Mouse (Mus musculus) urinary bladder, postnatal 4 days (tissue): ENCODE measurements around the gene Glt6d1.

ENCODE experiments used
- DNase-seq, 2 experiments: peaks; one replicate each; pipeline ENCODE4 v3.0.0; 2021 to 2022; ENCODE audit warnings: low spot score in 2 of 2

Gene Glt6d1

DNA sequence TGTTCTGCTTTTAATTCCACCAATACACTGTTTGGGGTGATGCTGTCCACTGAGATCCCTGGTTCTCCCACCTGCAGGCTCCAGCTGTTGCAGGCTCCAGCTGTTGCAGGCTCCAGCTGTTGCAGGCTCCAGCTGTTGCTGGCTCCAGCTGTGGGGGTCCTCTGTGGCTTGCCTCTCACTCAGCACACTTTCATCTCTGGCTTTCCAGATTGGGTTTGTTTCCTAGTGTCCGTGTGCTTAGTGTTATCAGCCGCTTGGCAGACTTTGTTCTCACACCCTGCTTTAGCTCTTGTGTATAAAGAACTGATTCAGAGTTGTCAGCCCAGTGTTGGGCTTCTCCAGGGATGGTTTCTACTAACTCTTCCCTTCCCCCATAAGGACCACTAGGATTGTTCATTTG, 18.0 kb downstream of the Glt6d1 start:
- no peak for DNase-seq

DNA sequence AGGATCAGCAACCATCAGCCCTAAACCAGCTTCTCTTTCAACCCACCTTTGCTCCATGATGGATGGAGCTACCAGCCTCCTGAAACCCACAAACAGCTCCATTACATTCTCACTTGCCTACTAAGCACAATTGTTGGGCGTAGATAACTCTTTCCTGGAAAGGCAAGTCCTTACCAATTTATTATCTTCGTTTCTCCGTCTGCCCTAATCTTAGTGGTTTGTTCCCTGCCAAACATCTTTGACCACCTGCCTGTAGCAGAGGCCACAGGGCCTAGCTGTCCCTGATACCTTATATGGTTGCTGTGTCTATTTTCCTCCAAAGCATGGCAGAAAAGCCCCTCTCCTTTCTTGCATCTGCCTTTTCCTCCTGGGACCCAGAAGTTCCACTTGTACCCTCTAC, 26.6 kb downstream of the Glt6d1 start:
- peak in 1 of 2 experiments; percentile 1 for DNase-seq

DNA sequence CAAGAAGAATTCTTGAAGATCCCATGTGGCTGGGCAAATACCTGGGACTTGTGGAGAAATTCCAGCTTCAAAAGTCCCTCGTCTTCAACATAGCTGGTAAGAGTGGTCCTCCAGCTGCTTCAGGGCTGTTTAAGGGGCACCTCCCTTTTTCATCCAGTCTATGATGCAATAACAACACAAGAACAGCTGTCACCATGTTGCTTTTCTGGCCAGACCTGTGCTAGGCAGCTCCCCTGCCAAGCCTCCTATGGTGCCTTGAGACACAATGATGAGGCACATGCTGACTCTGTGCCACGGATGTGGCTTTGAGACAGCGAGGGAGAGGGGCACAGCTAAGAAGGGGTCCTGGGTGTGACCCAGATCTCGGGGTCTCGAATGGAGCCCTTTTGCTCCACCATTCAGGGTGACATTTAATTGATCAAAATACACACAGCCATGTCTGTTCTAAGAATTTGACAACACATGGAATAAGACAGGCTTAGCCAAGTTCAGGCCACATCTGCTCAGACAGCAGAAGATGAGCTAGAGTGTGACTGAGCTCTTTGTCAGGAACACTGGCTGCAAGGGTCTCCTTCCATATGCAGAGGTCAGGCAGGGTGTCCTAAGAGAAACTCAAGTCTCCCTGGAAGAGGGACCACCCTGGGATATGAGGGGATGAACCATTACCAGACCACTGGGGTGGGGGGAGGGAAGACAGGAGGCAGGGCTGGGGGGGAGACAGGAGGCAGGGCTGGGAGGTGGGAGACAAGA, 29.9 kb downstream of the Glt6d1 start:
- DNase-seq: no peak

DNA sequence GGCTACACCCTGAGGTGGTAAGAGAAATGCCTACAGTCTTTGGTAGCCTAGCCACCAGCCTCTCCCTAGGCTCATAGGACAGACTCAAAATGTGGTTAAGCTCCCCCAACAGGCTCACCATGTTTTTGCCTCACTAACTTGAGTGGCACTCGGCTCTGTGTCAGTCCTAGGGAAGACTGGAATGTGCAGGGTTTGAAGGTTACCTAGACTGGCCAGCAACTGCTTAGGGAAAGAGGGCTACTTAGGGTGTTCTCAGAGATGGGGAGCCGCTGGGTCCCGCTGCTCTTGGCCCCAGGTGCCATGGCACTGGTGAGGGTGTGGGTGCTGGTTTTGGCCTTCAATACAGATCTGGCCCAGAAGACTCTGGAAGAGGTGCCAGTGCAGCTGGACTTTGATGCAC, 33.7 kb downstream of the Glt6d1 start, which contains the start of gene Gm13539:
Gene Gm13539 (plus strand): TSS at position 301 of the 400 bp plus-strand sequence.
- no peak for DNase-seq

DNA sequence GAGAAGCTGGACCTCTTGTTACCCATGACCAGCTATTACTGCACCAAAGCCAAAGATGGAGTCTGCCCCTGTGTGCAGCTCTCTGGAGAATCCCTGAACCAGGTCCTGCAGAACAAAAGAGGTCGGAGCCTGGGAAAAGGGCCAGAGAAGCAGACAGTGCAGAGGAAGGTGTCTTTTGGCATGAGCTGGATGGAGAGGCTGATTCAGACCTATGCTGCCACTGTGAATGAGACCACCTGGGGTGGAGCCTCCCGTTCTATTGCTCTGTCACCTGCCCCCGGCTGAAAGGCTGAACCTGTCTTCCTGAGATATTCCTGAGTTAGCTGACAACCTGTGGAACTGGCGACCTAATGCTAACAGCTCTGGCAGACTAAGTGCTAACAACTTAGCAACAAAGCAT, 34.7 kb downstream of the Glt6d1 start:
- no peak for DNase-seq

DNA sequence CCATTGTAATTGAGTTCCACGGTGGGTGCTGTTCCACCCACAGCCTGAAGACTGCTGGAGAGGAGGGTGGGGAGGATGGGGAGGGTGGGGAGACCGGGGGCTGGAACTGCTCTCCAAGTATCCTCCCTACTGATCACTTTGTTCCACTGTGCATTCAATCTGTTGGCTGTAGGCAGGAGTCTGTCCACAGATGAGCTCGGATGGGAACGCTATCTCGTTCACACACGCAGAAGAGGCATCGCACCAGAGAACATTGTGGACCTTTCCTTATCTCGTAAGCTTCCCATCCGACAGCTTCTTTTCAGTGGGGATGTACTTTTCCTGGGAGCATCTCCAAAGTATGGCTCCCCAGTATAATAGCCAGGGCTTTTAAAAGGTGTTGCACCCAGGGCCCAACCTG, 36.6 kb downstream of the Glt6d1 start:
- no peak for DNase-seq

DNA sequence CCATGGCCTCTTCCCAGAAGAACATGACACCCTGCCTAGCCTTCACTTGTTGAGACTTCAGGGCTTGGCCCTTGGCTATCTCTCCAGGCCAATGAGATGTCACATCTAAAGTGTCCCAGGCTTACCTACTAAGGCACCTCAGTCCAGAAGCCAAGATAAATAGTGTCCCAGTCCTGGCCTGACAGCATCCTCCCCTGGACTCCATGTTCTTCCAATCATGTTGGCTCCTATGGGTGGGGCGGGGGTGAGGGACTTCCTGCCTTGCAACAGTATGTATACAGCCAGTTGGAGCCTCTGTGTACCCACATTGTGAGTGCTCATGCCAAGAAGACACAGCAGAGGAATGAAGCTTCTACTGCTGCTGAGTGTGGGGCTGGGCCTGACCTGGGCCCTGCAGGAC, 38.9 kb downstream of the Glt6d1 start, which contains the start of gene Lcn11:
Gene Lcn11 (plus strand): TSS at position 301 of the 400 bp plus-strand sequence.
- DNase-seq: no peak

DNA sequence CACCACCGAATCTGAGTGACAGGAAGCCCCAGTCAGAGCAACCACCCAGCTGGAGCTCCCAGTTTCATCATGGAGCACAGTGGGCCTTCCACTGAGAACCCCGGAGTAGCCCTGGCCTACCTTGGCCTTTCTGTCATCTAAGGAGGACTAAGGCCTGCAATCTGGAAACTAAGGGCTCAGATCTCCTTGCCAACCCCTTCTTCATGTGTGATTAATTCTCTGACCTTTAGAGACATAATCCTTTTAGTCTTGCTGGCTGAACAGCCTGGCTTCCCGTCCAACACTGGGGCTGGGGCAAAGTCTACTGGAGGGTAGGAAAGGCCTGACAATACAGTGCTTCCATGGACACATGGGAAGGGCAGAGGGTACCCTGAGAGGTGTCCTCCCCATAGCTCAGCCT, 39.7 kb downstream of the Glt6d1 start:
- DNase-seq: no peak

DNA sequence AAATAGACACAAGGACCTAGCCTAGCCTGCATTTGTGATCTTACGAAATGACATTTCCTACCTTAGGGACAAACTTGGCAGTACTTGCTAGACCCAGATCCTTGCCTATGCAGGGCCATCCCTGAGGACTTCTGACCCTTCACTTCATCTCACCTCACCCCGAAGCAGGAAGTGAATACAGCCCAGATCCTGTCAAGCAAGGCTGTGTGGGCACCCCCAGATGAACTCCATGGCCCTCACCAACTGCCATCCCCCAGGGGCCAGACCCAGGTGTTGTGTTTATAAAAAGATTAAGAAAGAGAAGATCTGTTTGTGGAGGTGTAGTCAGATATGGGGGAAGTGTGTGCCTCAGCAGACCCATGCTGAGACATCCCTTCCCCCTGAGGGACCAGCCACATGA, 41.0 kb downstream of the Glt6d1 start:
- DNase-seq: no peak

DNA sequence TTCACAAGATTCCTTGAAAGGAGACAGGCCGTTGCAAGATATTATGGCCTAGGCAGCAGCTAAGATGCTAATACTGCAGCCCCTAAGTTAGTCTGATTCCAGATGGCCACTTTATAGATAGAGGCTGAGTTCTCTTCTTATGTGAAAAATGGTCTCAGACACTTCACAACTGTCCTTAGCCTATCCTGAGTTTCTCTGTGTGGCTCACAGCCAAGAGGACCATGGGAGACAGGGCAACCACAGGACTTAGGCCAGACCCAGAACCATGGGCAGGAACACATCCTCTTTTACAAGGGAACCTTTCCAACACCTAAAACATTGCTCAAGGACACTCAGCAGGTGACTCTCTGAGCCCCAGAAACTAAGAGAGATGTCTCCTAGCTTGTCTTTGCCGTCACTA, 42.1 kb downstream of the Glt6d1 start:
- DNase-seq: no peak

DNA sequence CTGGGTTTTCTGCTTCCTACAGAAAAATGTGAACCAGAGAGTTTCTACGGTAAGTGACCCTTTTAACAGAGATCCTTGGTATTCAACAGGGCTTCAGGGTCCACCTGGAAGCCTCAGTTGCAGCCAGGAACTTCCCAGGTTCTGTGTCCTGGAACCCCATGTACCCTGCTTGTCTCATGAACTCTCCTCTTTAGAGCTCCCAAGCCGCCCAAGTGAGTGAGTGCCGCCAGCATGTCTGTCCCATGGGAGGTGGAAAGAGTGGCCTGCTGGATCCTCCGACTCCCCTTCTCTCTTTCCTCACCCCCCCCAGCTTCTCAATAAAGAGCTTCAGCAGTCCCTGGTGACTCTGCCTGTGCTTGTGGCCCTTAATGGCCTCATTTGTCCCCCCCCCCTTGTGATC, 47.9 kb downstream of the Glt6d1 start:
- DNase-seq: peak in 1 of 2 experiments; percentile 56

DNA sequence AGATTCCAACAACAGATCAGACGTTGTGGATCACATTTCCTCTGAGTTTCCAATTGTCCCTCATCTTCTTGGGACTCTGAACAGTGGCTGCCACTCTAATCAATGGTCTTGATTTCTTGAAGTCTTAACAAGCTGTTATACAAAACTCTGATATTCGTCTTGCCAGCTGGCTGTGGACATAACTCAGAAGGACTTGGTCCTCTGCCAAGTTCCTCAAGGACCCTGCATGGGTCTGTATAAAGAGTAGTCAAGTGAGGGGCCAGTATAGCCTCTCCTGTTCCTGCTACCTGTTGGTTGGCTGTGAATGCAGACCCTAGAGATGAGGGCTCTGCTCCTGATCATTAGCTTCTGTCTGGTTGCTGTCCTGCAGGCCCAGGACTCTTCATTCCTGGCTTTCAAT, 50.4 kb downstream of the Glt6d1 start, which contains the start of gene Lcn3:
Gene Lcn3 (plus strand): TSS at position 301 of the 400 bp plus-strand sequence.
- peak in 1 of 2 experiments; percentile 38 for DNase-seq

DNA sequence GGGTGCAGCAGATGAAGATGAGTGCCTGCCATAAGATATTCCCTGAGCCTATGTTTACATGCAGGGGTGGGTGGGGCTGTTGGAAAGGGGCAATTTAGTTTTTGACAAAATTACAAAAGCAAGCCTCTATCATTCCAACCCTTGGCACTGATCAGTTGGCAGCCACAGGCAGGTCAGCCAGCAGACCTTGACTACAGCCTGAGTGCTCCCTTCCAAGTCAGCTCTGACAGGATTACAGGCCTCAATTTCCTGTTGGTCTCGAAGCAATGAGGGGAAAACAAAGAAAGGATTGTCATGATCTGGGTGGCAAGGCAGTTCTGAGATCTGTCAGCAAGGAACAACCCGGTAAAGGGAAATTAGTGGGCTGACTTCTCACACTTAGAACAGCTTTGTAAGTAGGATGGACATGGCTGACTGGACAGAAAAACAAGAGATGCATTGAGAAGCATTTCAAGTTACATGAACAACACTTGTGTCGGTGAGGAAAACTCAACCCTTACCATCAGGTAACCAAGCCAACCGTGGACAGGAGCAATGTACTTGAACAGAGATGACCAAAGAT, 57.5 kb downstream of the Glt6d1 start:
- DNase-seq: peak in 1 of 2 experiments; percentile 23

DNA sequence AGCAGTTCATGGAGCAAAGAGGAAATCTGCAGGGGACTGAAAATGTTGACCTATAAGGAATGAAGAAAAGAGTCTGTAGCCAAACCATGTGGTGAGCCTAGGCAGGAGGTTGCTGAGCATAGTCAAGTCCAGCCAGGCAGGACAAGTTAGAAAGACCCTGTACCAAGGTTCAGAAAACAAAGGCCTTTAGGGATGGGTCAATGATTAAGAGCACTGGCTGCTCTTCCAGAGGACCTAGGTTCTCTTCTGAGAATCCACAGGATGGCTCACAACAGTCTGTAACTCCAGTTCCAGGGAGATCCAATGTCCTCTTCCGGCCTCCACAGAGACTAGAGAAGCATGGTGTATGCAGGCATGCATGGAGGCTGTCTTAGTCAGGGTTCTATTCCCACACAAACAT, 61.4 kb downstream of the Glt6d1 start:
- DNase-seq: peak in 1 of 2 experiments; percentile 25
